Mouse (Mus musculus) liver, embryonic 11.5 days (tissue): ENCODE data around the gene Rpl22l1. TPM values are rescaled to one million over a fixed set of nuclear protein-coding genes. Genes with fewer than 3 reads are reported as not detected.
"Not testable (repeated sequence)": the region's sequence is repeated elsewhere in the genome, so short reads cannot be mapped to it uniquely, and the experiment has no call there.

Experiments
- ATAC-seq: fragments of 200-750 bp; cut with Nextera tagmentation; replicated peaks from 2 replicates; pipeline ENCODE4 v1.8.0; 2017; ENCODE audit warnings: moderate number of reproducible peaks, mild to moderate bottlenecking, moderate TSS enrichment, moderate library complexity; ENCODE audit not compliant: low FRiP score
- DNase-seq: peaks from one replicate; pipeline ENCODE4 v3.0.0-alpha.2; 2017; ENCODE audit warnings: low spot score
- H3K27ac ChIP-seq: fragments of 300-500 bp; sonication (generic); 2 replicates; pipeline ENCODE4 v1.5.1; 2014; ENCODE audit warnings: mild to moderate bottlenecking, low read depth, low read length, control low read depth
- H3K27me3 ChIP-seq: fragments of 300-500 bp; sonication (generic); replicated peaks from 2 replicates; pipeline ENCODE4 v1.6.1; 2014; ENCODE audit warnings: low read length, mixed read lengths; ENCODE audit not compliant: control insufficient read depth, insufficient read depth
- H3K36me3 ChIP-seq: fragments of 300-500 bp; sonication (generic); 2 replicates; pipeline ENCODE4 v1.6.1; 2014; ENCODE audit warnings: mild to moderate bottlenecking, low read length, moderate library complexity, mixed read lengths; ENCODE audit not compliant: control insufficient read depth, insufficient read depth
- H3K4me1 ChIP-seq: fragments of 300-500 bp; sonication (generic); replicated peaks from 2 replicates; pipeline ENCODE4 v1.6.1; 2014; ENCODE audit warnings: low read length, mixed read lengths; ENCODE audit not compliant: control insufficient read depth, insufficient read depth
- H3K4me2 ChIP-seq: fragments of 300-500 bp; sonication (generic); 2 replicates; pipeline ENCODE4 v1.6.1; 2014; ENCODE audit warnings: mild to moderate bottlenecking, control low read depth, moderate library complexity
- H3K4me3 ChIP-seq: fragments of 300-500 bp; sonication (generic); 2 replicates; pipeline ENCODE4 v1.5.1; 2014; ENCODE audit warnings: low read depth, low read length, control low read depth
- H3K9ac ChIP-seq: fragments of 300-500 bp; sonication (generic); 2 replicates; pipeline ENCODE4 v1.6.1; 2014; ENCODE audit warnings: low read depth, low read length, control low read depth
- H3K9me3 ChIP-seq: fragments of 300-500 bp; sonication (generic); 2 replicates; pipeline ENCODE4 v1.6.1; 2016; ENCODE audit warnings: low read length, inconsistent platforms, mixed read lengths; ENCODE audit not compliant: control insufficient read depth
- WGBS: fragments of 180-500 bp; shearing (Covaris S2); extraction: QIAGEN DNeasy Blood & Tissue Kit; methylation state at CpG from one replicate; pipeline ENCODE4 v1.1.7; 2014; 5-methylcytosine and 5-hydroxymethylcytosine counted together
- polyA plus RNA-seq: library from polyadenylated mRNA; unstranded; fragments of >200 nt; fragmentation: Nextera tagmentation; extraction: Ambion mirVana; gene quantifications from 2 replicates; pipeline ENCODE4 v1.2.1, GENCODE M21; 2014

The Rpl22l1 gene
- polyA plus RNA-seq, 1 experiment from 2014 or later, result 586 TPM

DNA sequence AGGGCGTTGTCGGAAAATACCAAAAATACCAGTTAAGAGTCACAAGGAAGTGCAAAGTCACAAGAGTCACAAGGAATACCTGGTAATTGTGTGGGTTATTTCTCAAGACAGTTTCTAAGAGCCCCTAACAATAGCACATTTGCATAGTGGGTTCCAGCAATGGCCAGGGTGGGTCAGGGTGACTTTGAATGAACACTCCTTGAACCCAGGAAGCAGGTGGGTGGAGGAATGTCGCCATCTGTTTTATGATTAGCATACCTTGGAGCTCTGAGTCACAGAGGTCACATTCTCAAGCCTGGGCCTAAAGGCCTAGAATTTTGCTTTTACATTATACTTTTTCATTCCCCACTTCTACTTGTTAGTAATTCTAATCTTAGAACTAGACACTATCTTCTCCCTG is 46.9 kb downstream of the Rpl22l1 start:
- not testable (repeated sequence) for H3K4me2 ChIP-seq, ATAC-seq, H3K4me1 ChIP-seq, DNase-seq, H3K27ac ChIP-seq, H3K27me3 ChIP-seq, H3K4me3 ChIP-seq, H3K36me3 ChIP-seq, H3K9ac ChIP-seq, H3K9me3 ChIP-seq
- WGBS, result 75% methylated on average over 3 of the region's 3 CpGs

Other genes with a start within 250 kb of the Rpl22l1 start
- 15.4 and 19.5 TPM in 2 replicates for gene Slc2a2, start 107.5 kb upstream of the Rpl22l1 start, polyA plus RNA-seq
- gene Eif5a2, start 24.2 kb upstream of the Rpl22l1 start, polyA plus RNA-seq, result 9.5 and 11.3 TPM in 2 replicates
- gene Gm1527, start 87.2 kb downstream of the Rpl22l1 start, polyA plus RNA-seq, result not detected in 2 replicates